ENCODE assay signal across 9 mouse cellular contexts in genomic region chr2:25865412-25865811, GRCm38 (mm10). TPM values are rescaled to one million over a fixed set of nuclear protein-coding genes. Genes with fewer than 3 reads are reported as not detected.
DNase-seq lines count a peak whose midpoint lies in the region; ATAC-seq and TF ChIP-seq lines count a peak whose summit lies in the region.
"Had no signal": no experiment of that assay in that cellular context is flagged by ENCODE, and none has a peak within 500 bp of the region (broad histone marks: within the 10 kb centered on the region; RNA-seq: fewer than 3 reads in every experiment).

No protein-coding gene starts in this region.

- no peak overlapping the region for H3K4me3 ChIP-seq in neural tube, embryonic 11.5 days (ENCODE audit: low read depth, low read length)
- no peak overlapping the region for H3K4me3 ChIP-seq in left cerebral cortex, adult 2 months

- H3K9ac ChIP-seq in neural tube, embryonic 11.5 days (ENCODE audit: low read length) = no peak overlapping the region

- 0 out of 2 replicates have a peak, but pooled peaks cover 5% of the 10 kb centered on the region for H3K4me1 ChIP-seq in neural tube, embryonic 11.5 days (ENCODE audit: control insufficient read depth, insufficient read depth, low read length)

- WGBS in neural tube, embryonic 11.5 days = 15% methylated on average over 4 of the region's 4 CpGs

- intact Hi-C loops in left cerebral cortex, adult 2 months (cut with DNase I) = loop anchor here (1.0 to 2.0 kb wide), 2 partner anchors 23 to 48 kb away; no protein-coding TSS in a partner anchor

- no peak overlapping the region for H3K4me2 ChIP-seq in neural tube, embryonic 11.5 days (ENCODE audit: low read depth)

- peak; percentile 9 for DNase-seq in embryo, embryonic 10 days (ENCODE audit: low spot score)
- DNase-seq in embryo, embryonic 10.5 days (ENCODE audit: low spot score) = no peak
- DNase-seq in neural tube, embryonic 11.5 days (ENCODE audit: low spot score) = peak; percentile 36
- no peak for DNase-seq in neural tube, embryonic 10.5 days (ENCODE audit: extremely low spot score, low spot score)
- peak; percentile 61 to 65 for DNase-seq in left cerebral cortex, adult 2 months (ENCODE audit: extremely low spot score in 1 of 2, low spot score in 2 of 2)
- peak; percentile 60 to 71 for DNase-seq in right cerebral cortex, postnatal 36 days (ENCODE audit: low spot score in 2 of 2)
- no peak for DNase-seq in thymus, postnatal 14 days
- no peak for DNase-seq in kidney, postnatal 36 days

- H3K36me3 ChIP-seq in neural tube, embryonic 11.5 days (ENCODE audit: control insufficient read depth, insufficient read depth, low read length) = no peaks in the 10 kb centered on the region

- H3K27ac ChIP-seq in neural tube, embryonic 11.5 days (ENCODE audit: low read depth, low read length) = no peak overlapping the region
- H3K27ac ChIP-seq in left cerebral cortex, adult 2 months = peak overlapping the region; percentile 85; the same call in 1 of the 2 replicates

- H3K9me3 ChIP-seq in neural tube, embryonic 11.5 days (ENCODE audit: control insufficient read depth, low read length) = no peaks in the 10 kb centered on the region

- H3K27me3 ChIP-seq in neural tube, embryonic 11.5 days (ENCODE audit: control insufficient read depth, insufficient read depth, low read length) = peaks cover 17% of the 10 kb centered on the region

- no peak for ATAC-seq in neural tube, embryonic 11.5 days (ENCODE audit: insufficient read depth, low FRiP score, low TSS enrichment)

- TF ChIP-seq CTCF in left cerebral cortex, adult 2 months (IDR thresholded peaks at IDR 0.05) = peak; percentile 41

RNA-seq across cellular contexts. Expression of gene Kcnt1, which starts 1.9 kb away (rescaled TPM):
- 0.45 and 2.2 TPM in 2 replicates for polyA plus RNA-seq in neural tube, embryonic 11.5 days (2014; fragmentation: Nextera tagmentation; extraction: Ambion mirVana)
- 100 to 1,000 TPM; 127 to 142 TPM for total RNA-seq in left cerebral cortex, adult 2 months (2021)

RNA-seq across cellular contexts. Expression of gene Sohlh1, which starts 18.4 kb away (rescaled TPM):
- not detected in 2 replicates for polyA plus RNA-seq in neural tube, embryonic 11.5 days (2014; fragmentation: Nextera tagmentation; extraction: Ambion mirVana)
- total RNA-seq in left cerebral cortex, adult 2 months (2021) = not detected
- total RNA-seq: heart, postnatal 10 days had no signal

RNA-seq across cellular contexts. Expression of gene Lcn9, which starts 42.5 kb away (rescaled TPM):
- not detected in 2 replicates for polyA plus RNA-seq in neural tube, embryonic 11.5 days (2014; fragmentation: Nextera tagmentation; extraction: Ambion mirVana)
- not detected for total RNA-seq in left cerebral cortex, adult 2 months (2021)
- total RNA-seq: heart, postnatal 10 days had no signal

RNA-seq across cellular contexts. Expression of gene Glt6d1, which starts 49.8 kb away (rescaled TPM):
- not detected in 2 replicates for polyA plus RNA-seq in neural tube, embryonic 11.5 days (2014; fragmentation: Nextera tagmentation; extraction: Ambion mirVana)
- not detected for total RNA-seq in left cerebral cortex, adult 2 months (2021)
- total RNA-seq: heart, postnatal 10 days had no signal

Comparison
In these comparisons a context has a peak if more than half of its experiments do, and no peak if none do; other contexts are left out.
1. DNase-seq: peak in embryo, embryonic 10 days (single experiment), neural tube, embryonic 11.5 days (single experiment), left cerebral cortex, adult 2 months (2 of 2) and right cerebral cortex, postnatal 36 days (2 of 2); none in embryo, embryonic 10.5 days (single experiment), neural tube, embryonic 10.5 days (single experiment), thymus, postnatal 14 days (single experiment) and kidney, postnatal 36 days (0 of 2).